21 mouse cellular contexts compared by ENCODE assay signal in the genomic region with DNA sequence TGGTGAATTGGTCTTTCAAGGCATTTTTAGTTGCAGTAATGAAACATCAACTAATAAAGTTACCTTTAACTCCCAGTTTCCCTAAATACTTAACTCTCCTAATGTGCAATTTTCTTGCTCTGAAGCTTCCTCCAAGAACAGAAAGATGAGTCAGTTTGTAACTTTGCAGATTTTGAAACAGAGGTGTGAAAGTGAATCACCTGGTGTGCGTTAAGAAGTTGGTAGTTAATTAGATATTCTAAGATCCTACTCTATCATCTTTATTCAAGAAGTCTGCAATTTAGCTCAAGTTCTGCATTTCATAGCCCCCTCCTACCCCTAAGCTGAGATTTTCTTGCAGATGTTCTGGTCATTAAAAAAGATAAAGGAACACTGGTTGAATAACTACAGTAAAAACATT.
A peak's percentile ranks its signal among the peaks of the same experiment; 100 is the strongest.
DNase-seq lines count a peak whose midpoint lies in the region; ATAC-seq lines count a peak whose summit lies in the region.
"Had no signal": no experiment of that assay in that cellular context is flagged by ENCODE, and none has a peak within 500 bp of the region (broad histone marks: within the 10 kb centered on the region; RNA-seq: fewer than 3 reads in every experiment).

No protein-coding gene starts in this region.

- no peak for DNase-seq in frontal cortex, postnatal 25 days (ENCODE audit: low spot score in 2 of 2)
- DNase-seq in right cerebral cortex, adult 18-20 months: peak; percentile 10
- no peak for DNase-seq in right cerebral cortex, postnatal 36 days (ENCODE audit: low spot score in 2 of 2)
- DNase-seq in brain, adult 2 months (ENCODE audit: low read depth, low spot score): peak; percentile 76
- DNase-seq in telencephalon, adult 2 months (ENCODE audit: low read depth, low spot score): peak; percentile 65
- no peak for DNase-seq in left cerebral cortex, adult 8-10 months (ENCODE audit: low spot score in 2 of 2)
- DNase-seq: adrenal gland, adult 2 months; adrenal gland, adult 8-10 months; adrenal gland, postnatal 10 days; adrenal gland, postnatal 14 days; adrenal gland, postnatal 25 days; adrenal gland, postnatal 36 days; B cell, adult 2 months; cerebellum, adult 11 months; cerebellum, adult 11-12 months; cerebellum, adult 18-20 months had no signal

- ATAC-seq in frontal cortex, adult (ENCODE audit: low TSS enrichment): peak; percentile 77
- ATAC-seq in erythroid progenitor cell, adult 5-6 weeks (replicated peaks; ENCODE audit: low FRiP score, poor library complexity, severe bottlenecking): no peak
- ATAC-seq: activated CD4-positive, CD25-positive, alpha-beta regulatory T cell, adult 4 months; CD4-positive, CD25-positive, alpha-beta regulatory T cell, adult 4 months; Patski had no signal

Comparison
In these comparisons a context has a peak if more than half of its experiments do, and no peak if none do; other contexts are left out.
1. DNase-seq: peak in right cerebral cortex, adult 18-20 months (single experiment), brain, adult 2 months (single experiment) and telencephalon, adult 2 months (single experiment); none in frontal cortex, postnatal 25 days (0 of 2), right cerebral cortex, postnatal 36 days (0 of 2) and left cerebral cortex, adult 8-10 months (0 of 2).